Mouse (Mus musculus) hindbrain, embryonic 16.5 days (tissue): Measurements from ENCODE around the gene Vmn1r198. TPM values are rescaled to one million over a fixed set of nuclear protein-coding genes. Genes with fewer than 3 reads are reported as not detected.
"Not testable (repeated sequence)": the region's sequence is repeated elsewhere in the genome, so short reads cannot be mapped to it uniquely, and the experiment has no call there.

ENCODE experiments used
- ATAC-seq: fragments of 200-750 bp; cut with Nextera tagmentation; 2 replicates; pipeline ENCODE4 v1.8.0; 2017; ENCODE audit warnings: moderate TSS enrichment, moderate library complexity
- H3K27ac ChIP-seq: fragments of 300-500 bp; sonication (generic); 2 replicates; pipeline ENCODE4 v1.5.1; 2014; ENCODE audit warnings: low read depth, mild to moderate bottlenecking, control low read depth, low read length, moderate library complexity
- H3K27me3 ChIP-seq: fragments of 300-500 bp; sonication (generic); replicated peaks from 2 replicates; pipeline ENCODE4 v1.6.1; 2014; ENCODE audit warnings: low read length; ENCODE audit not compliant: control insufficient read depth, insufficient read depth
- H3K36me3 ChIP-seq: fragments of 300-500 bp; sonication (generic); 2 replicates; pipeline ENCODE4 v1.6.1; 2014; ENCODE audit warnings: mild to moderate bottlenecking, low read length, moderate library complexity, mixed read lengths; ENCODE audit not compliant: control insufficient read depth, insufficient read depth
- H3K4me1 ChIP-seq: fragments of 300-500 bp; sonication (generic); 2 replicates; pipeline ENCODE4 v1.6.1; 2014; ENCODE audit warnings: low read depth, low read length; ENCODE audit not compliant: control insufficient read depth, insufficient read depth
- H3K4me2 ChIP-seq: fragments of 300-500 bp; sonication (generic); 2 replicates; pipeline ENCODE4 v1.6.1; 2014; ENCODE audit warnings: mild to moderate bottlenecking, low read length, control low read depth, moderate library complexity
- H3K4me3 ChIP-seq: fragments of 300-500 bp; sonication (generic); 2 replicates; pipeline ENCODE4 v1.5.1; 2014; ENCODE audit warnings: mild to moderate bottlenecking, low read length, control low read depth, moderate library complexity
- H3K9ac ChIP-seq: fragments of 300-500 bp; sonication (generic); 2 replicates; pipeline ENCODE4 v1.6.1; 2014; ENCODE audit warnings: low read depth, mild to moderate bottlenecking, control low read depth, low read length, moderate library complexity
- H3K9me3 ChIP-seq: fragments of 300-500 bp; sonication (generic); 2 replicates; pipeline ENCODE4 v1.6.1; 2014; ENCODE audit warnings: mild to moderate bottlenecking, low read length, moderate library complexity; ENCODE audit not compliant: control insufficient read depth
- WGBS: fragments of 180-500 bp; shearing (Covaris S2); extraction: QIAGEN DNeasy Blood & Tissue Kit; methylation state at CpG from one replicate; pipeline ENCODE4 v1.1.7; 2014; 5-methylcytosine and 5-hydroxymethylcytosine counted together
- polyA plus RNA-seq: library from polyadenylated mRNA; unstranded; fragments of >200 nt; fragmentation: Nextera tagmentation; extraction: Ambion mirVana; gene quantifications from 2 replicates; pipeline ENCODE4 v1.2.1, GENCODE M21; 2015

The Vmn1r198 gene
- polyA plus RNA-seq, result not detected in 2 replicates

- Histone ChIP-seq H3K9me3 (no peaks in the 10 kb centered on the region), H3K27me3 (no peaks in the 10 kb centered on the region), H3K4me1 (no peaks in the 10 kb centered on the region), H3K4me2 (no peak within 1 kb of the TSS), H3K9ac (no peak within 1 kb of the TSS), H3K36me3 (no peaks in the 10 kb centered on the region), H3K27ac (no peak within 1 kb of the TSS), H3K4me3 (no peak within 1 kb of the TSS)
- ATAC-seq, result no peak
- WGBS, result 72% methylated on average over 1 of the region's 1 CpGs
Measured at GRCm38 (mm10) chr13:22350064-22350463, at the start of gene Vmn1r198. TSS of gene Vmn1r198 (plus strand) at chr13:22350364.

DNA sequence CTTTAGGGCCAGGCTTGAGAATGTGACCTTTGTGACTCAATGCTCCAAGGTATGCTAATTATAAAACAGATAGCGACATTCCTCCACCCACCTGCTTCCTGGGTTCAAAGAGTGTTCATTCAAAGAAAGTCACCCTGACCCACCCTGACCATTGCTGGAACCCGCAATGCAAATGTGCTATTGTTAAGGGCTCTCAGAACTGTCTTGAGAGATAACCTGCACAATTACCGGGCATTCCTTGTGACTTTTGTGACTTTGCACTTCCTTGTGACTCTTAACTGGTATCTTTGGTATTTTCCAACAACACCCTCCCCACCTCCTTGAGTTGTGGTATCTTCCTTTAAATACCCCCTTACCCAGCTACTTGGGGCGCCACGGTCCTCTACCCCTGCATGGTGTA is 42.1 kb upstream of the Vmn1r198 start:
- H3K4me2 ChIP-seq, H3K9ac ChIP-seq, H3K9me3 ChIP-seq, H3K4me3 ChIP-seq, H3K4me1 ChIP-seq, ATAC-seq, H3K27ac ChIP-seq, H3K27me3 ChIP-seq, H3K36me3 ChIP-seq: not testable (repeated sequence)
- 93% methylated on average over 5 of the region's 5 CpGs for WGBS

GRCm38 (mm10) chr13:22315361-22315760 is 34.8 kb upstream of the Vmn1r198 start:
- Histone ChIP-seq H3K36me3 (no peaks in the 10 kb centered on the region), H3K9ac (no peak overlapping the region), H3K27ac (no peak overlapping the region), H3K9me3 (no peaks in the 10 kb centered on the region), H3K4me2 (no peak overlapping the region), H3K4me1 (no peaks in the 10 kb centered on the region), H3K27me3 (no peaks in the 10 kb centered on the region), H3K4me3 (no peak overlapping the region)
- 85% methylated on average over 2 of the region's 2 CpGs for WGBS
- no peak for ATAC-seq

- H3K4me1 ChIP-seq, result no peaks in the 10 kb centered on the region
- H3K4me3 ChIP-seq, result no peak overlapping the region
- no peaks in the 10 kb centered on the region for H3K9me3 ChIP-seq
- H3K27ac ChIP-seq, result no peak overlapping the region
- H3K27me3 ChIP-seq, result no peaks in the 10 kb centered on the region
- H3K4me2 ChIP-seq, result no peak overlapping the region
- 79% methylated on average over 2 of the region's 2 CpGs for WGBS
- no peak overlapping the region for H3K9ac ChIP-seq
- no peak for ATAC-seq
- no peaks in the 10 kb centered on the region for H3K36me3 ChIP-seq
Measured at GRCm38 (mm10) chr13:22317366-22317765, 32.8 kb upstream of the Vmn1r198 start.

GRCm38 (mm10) chr13:22320091-22320490 is 30.1 kb upstream of the Vmn1r198 start:
- Histone ChIP-seq H3K36me3 (no peaks in the 10 kb centered on the region), H3K4me2 (no peak overlapping the region), H3K27ac (no peak overlapping the region), H3K9me3 (no peaks in the 10 kb centered on the region), H3K9ac (no peak overlapping the region), H3K27me3 (no peaks in the 10 kb centered on the region), H3K4me3 (no peak overlapping the region), H3K4me1 (no peaks in the 10 kb centered on the region)
- ATAC-seq, result no peak

DNA sequence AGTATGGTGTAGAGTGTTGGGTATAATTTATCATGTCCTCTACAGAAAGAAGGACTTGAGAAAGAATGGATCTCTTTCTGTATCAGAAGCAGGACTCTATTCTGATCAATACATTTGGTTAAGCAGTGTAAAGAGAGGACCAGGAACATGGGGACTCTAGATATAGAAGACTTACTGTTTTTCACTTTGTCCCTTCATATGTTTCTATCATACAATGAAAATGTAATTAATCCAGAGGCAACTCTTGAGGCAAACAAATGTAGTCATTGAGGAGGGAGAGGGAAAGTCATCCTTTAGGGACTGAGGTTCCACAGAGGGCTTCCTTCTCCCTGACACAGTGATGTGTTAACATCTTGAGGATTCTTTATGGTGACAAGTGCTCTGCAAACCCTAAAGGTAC is 25.9 kb upstream of the Vmn1r198 start, which contains the start of gene Vmn1r197:
Vmn1r197 (plus strand) TSS at position 301 of the 400 bp plus-strand sequence.
- Histone ChIP-seq H3K27me3 (no peaks in the 10 kb centered on the region), H3K9me3 (no peaks in the 10 kb centered on the region), H3K4me3 (no peak within 1 kb of the TSS), H3K36me3 (no peaks in the 10 kb centered on the region), H3K4me2 (no peak within 1 kb of the TSS), H3K9ac (no peak within 1 kb of the TSS), H3K4me1 (no peaks in the 10 kb centered on the region), H3K27ac (no peak within 1 kb of the TSS)
- ATAC-seq, result no peak

GRCm38 (mm10) chr13:22333269-22333668 is 16.9 kb upstream of the Vmn1r198 start:
- Histone ChIP-seq H3K4me3 (no peak overlapping the region), H3K9ac (no peak overlapping the region), H3K27me3 (no peaks in the 10 kb centered on the region), H3K36me3 (no peaks in the 10 kb centered on the region), H3K4me1 (no peaks in the 10 kb centered on the region), H3K4me2 (no peak overlapping the region), H3K27ac (no peak overlapping the region), H3K9me3 (no peaks in the 10 kb centered on the region)
- WGBS, result 71% methylated on average over 2 of the region's 2 CpGs
- no peak for ATAC-seq

DNA sequence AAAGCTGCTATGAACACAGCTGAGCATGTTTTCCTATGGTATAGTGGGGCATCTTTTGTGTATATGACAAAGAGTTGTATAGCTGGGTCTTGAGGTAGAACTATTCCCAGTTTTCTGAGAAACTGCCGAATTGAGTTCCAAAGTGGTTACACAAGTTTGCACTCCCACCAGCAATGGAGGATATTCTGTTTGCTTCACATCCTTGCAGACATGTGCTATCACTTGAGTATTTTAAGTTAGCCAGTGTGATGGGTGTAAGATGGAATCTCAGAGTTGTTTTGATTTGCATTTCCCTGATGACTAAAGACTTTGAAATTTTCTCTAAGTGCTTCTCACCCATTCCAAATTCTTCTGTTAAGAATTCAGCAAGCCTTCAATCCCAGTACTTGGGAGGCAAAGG is 14.6 kb upstream of the Vmn1r198 start:
- Histone ChIP-seq H3K27me3 (no peaks in the 10 kb centered on the region), H3K9me3 (no peaks in the 10 kb centered on the region), H3K27ac (no peak overlapping the region), H3K4me2 (no peak overlapping the region), H3K4me1 (no peaks in the 10 kb centered on the region), H3K36me3 (no peaks in the 10 kb centered on the region), H3K9ac (no peak overlapping the region), H3K4me3 (no peak overlapping the region)
- no peak for ATAC-seq
- WGBS, result 96% methylated on average over 1 of the region's 1 CpGs

DNA sequence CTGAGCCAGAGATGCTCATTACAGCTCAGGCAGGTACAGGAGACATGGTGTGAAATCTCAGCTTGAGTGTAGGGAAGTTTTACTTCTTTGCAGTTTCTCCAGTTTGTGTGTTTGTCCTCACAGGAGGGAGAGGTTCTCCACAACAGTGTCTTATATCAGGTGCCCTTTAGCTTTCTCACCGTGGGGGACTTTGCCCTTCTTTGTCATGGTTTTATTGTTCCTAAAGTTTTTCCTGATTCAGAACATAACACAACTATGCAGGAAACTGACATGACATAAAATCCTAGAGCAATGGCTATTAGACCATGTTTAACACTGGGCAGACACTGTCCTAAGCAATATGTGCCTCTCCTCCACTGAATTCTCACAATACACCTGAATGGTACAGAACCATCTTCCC is 649 bp downstream of the Vmn1r198 start:
- H3K9me3 ChIP-seq, result no peaks in the 10 kb centered on the region
- no peak overlapping the region for H3K4me2 ChIP-seq
- no peak overlapping the region for H3K27ac ChIP-seq
- no peak overlapping the region for H3K4me3 ChIP-seq
- H3K4me1 ChIP-seq, result no peaks in the 10 kb centered on the region
- H3K36me3 ChIP-seq, result no peaks in the 10 kb centered on the region
- no peak for ATAC-seq
- H3K9ac ChIP-seq, result no peak overlapping the region
- WGBS, result 86% methylated on average over 1 of the region's 1 CpGs
- no peaks in the 10 kb centered on the region for H3K27me3 ChIP-seq

DNA sequence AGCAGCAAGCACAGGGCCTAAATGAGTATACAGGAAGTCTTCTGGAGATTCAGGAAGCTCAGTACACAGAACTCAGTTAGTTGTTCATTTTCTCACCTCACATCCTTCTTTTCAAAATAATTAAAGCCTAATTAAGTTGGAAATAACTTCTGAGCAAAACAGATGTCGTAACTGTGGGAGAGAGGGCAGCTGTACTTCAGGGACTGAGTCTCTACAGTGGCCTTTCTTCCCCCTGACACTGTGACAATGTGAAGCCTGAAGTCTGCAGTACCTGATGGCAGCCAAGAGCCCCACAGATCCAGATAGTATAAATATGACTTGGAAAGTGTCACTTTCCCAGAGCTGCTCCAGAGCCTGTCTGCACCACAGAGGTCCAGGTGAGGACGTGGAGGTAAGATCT is 29.4 kb downstream of the Vmn1r198 start, which contains the start of gene Vmn1r199:
Vmn1r199 (plus strand) TSS at position 301 of the 400 bp plus-strand sequence.
- Histone ChIP-seq H3K4me2 (no peak within 1 kb of the TSS), H3K9ac (no peak within 1 kb of the TSS), H3K9me3 (no peaks in the 10 kb centered on the region), H3K27me3 (no peaks in the 10 kb centered on the region), H3K4me1 (no peaks in the 10 kb centered on the region), H3K27ac (no peak within 1 kb of the TSS), H3K4me3 (no peak within 1 kb of the TSS), H3K36me3 (no peaks in the 10 kb centered on the region)
- WGBS, result 85% methylated on average over 2 of the region's 2 CpGs
- no peak for ATAC-seq
